Mouse (Mus musculus) gastrocnemius, adult 8-10 months (tissue): ENCODE data around the gene Gria1. TPM values are rescaled to one million over a fixed set of nuclear protein-coding genes. Genes with fewer than 3 reads are reported as not detected.

ENCODE experiments used
- DNase-seq, 2 experiments: peaks; one replicate each; pipeline ENCODE4 v3.0.0; 2022; ENCODE audit warnings: low spot score in 2 of 2
- total RNA-seq, 4 experiments: library from RNA; stranded (reverse); gene quantifications; 2 replicates each; pipeline ENCODE4 v1.2.4; 2022

Gria1 gene
- total RNA-seq, 4 experiments from 2014 or later = 0.05 to 0.13 (median 0.09) TPM

DNA sequence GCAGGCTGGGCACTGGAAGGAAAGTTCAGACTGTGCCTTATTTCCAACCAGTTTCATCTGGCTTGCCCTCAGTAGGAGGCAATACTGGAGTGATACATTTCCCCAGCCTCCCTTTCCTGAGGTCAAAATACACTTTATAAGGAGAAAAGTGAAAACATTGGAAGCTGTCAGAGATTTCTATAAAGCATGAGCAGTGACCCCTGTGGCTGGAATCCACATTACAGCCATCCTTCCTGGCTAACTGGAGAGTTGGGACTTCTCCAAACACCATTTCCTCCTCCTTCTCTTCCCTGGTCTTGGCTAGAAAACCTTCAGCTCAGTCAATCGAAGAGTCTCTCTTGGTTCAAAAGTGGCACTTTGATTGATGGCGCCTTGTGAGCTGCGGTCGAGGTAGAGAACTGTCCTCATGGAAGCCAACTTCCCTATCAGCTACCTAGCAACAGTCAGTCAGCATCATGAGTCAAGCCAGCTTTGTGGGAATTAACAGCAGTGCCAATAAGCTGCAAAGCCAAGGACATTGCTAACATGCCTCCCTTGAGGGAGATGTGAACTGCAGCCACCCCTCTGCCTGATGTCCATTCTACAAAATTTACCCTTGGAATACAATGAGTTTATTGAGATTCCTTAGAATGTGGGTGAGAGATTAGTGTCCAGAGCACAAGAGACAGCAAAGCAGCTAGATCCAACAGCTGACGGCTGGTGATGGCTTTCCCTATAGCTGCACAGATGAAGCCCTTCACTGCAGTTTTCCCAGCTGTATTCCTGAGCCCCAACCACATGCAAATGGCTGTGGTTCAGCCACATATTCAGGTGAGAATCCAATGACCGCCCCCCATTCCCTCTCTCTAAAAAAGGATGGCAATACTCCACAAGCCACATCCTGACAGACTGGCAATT is 40.7 kb downstream of the Gria1 start:
- DNase-seq = no peak

- no peak for DNase-seq
Measured at GRCm38 (mm10) chr11:57062441-57062840, 51.3 kb downstream of the Gria1 start.

DNA sequence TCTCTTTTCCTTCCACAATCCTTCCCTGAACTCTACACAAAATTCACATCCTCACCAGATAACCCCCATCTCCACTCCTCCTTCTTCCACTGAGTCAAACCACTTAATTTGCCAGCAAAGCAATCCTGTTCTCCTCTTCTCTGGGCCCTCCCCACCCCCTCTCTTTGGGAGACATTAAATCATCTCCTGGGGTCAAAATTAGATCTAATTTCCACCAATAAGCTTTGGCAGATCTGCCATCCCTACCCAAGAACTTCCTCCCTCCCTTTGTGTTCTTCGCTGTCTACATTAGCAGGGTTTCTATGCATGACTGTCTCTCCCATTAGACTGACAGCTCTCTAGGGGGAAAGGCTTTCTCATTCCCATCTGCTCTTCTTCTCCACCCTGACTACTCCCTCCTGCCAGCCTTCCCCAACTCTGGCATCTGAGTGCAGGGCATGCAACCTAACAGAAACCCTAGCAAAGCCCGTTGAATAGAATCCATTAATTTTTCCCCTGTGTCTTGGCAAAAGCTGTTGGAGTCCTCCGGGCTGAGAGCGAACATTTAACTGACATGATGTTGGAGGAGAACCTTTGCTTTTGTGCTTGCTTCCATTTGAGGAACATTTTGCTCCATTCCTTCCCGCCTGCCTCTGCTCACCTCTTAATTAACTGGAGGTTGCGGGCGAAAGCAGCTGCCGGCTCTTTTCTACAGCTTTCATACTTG is 59.2 kb downstream of the Gria1 start:
- DNase-seq = no peak

GRCm38 (mm10) chr11:57072171-57072570 is 61.0 kb downstream of the Gria1 start:
- no peak for DNase-seq

DNA sequence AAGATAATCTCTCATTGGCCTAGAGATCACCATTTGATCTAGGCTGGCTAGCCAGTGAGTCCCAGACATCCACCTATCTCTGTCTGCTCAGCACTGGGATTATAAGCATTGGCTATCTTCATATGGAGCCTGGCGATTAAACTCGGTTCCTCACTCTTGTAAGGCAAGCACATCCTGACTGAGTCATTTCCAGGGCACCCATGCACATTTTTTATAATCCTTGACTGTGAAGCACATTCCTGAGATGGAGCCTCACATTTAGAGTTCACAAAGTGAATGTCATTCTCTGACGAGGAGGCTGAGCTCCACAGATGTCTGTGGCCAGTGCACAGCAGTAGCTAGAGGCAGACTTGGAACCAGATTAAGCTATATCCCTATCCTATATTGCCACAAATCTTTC is 68.2 kb downstream of the Gria1 start:
- no peak for DNase-seq

DNA sequence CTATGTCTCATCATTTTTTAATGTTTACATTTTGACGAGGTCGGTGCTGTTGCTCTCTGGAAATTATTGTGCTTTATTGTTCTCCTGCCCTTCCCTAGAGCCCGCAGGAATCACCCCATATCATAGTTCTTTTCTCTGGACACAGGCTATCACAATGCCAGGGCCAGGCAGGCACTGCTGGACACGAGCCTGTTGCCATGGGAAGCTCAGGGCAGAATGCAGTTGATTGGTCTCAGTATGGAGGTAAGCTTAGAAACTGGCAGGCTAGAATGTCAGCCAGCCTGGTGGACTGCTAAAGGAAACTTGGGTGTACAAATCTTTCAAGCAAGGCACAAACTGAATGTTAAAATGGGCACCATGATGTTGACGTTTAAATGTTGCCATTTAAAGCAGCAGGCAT is 78.3 kb downstream of the Gria1 start:
- no peak for DNase-seq

- DNase-seq = no peak
Measured at GRCm38 (mm10) chr11:57090705-57091104, 79.5 kb downstream of the Gria1 start.

- DNase-seq = no peak
Measured at GRCm38 (mm10) chr11:57091276-57091914, 80.2 kb downstream of the Gria1 start.

DNA sequence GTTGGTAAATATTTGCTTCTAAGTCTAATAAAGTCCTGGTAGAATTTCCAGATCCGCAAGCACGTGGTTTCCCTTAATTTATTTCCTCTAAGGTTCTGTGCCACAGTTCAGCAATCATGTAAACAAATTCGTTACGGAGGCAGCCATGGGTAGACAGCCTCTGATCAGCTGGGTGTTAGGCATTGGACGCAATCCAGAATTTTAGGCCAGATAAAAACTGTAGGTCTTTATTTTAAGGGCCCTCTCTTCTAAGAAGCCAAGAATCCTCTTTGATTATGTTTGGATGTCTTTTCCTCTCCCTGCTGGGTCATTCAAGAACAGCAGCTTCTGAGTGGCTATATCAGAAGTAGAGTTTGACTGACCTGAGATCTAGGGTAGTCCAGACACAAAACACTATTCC is 89.3 kb downstream of the Gria1 start:
- no peak for DNase-seq

DNA sequence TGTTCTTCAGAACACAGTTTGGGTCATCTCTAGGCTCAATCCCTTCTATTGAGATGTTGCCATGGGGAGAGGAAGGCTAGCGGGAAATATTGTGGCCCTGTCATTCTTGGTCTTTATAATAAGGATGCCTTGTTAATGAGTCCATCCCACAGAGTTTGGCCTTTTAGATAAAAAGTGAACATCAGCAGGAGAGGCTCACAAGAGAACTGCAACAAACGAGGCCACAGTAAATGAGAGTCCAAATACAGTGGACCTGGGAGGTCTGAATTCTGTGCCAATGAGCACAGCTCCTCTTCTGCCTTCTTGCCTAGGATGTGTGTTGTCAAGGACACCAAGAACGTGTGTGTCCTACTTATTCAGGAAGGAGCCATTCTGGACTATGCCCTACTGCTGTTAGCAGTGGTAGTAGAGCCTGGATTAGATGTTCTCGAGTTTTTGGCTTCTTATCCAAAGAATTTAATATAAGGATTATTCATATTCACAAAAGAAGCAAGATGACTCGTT is 92.6 kb downstream of the Gria1 start:
- DNase-seq = no peak

DNA sequence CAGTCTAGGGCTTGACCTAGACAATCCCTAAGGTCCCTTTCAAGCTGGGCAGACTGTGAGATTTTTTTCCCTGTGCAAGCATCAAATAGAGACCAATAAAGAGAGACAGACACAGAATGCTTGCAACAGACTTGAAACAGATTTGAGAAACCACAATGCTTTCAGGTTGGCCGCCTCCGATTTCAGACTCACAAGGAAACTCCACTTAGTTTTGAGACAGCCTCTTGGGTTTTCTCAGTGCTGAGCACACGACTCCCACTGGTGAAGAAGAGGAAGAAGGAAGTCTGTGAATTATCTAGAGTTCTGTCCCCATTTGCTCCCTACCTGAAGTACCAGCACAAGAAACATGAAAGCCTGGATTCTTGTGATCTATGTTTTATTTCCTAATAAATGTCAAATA is 94.5 kb downstream of the Gria1 start:
- no peak for DNase-seq

GRCm38 (mm10) chr11:57112386-57112785 is 101.2 kb downstream of the Gria1 start:
- DNase-seq = no peak

DNA sequence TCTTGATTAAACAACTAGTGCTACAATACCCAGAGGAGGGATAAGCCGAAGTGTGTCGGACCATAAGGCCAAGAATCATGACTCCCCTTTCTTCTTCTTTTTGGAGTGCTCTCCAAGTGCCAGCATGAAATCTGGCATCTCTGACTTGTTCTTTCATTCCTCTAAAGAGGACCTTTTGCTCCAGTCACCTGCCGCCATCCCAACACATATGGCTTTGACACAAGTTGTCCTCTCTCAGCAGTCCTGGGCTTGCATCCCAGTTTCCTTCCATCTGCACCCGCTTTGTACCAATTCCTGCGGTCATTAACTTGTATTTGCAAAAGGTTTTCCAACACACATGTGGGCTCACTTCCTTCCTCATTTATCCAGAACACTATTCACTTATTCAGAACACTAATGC is 103.2 kb downstream of the Gria1 start:
- no peak for DNase-seq

DNA sequence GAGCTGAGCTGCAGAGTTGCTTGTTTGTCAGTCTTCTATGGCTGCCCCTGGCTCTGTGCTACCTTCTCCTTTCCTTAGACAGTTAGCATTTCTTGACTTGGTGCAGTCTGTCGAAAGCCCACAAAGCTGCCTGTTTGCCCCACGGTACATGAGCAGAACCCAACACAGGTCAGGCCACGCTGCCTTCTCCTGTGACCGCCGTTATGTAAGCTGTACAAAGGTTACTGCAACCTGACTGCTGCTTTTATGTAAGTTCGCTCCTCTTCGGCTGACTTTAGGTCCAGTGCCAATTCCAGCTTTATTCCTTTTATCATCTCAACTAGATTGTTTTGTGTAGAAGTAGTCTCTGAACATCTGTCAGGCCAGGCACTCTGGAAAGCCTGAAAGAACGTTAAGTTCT is 115.9 kb downstream of the Gria1 start:
- DNase-seq = no peak

DNA sequence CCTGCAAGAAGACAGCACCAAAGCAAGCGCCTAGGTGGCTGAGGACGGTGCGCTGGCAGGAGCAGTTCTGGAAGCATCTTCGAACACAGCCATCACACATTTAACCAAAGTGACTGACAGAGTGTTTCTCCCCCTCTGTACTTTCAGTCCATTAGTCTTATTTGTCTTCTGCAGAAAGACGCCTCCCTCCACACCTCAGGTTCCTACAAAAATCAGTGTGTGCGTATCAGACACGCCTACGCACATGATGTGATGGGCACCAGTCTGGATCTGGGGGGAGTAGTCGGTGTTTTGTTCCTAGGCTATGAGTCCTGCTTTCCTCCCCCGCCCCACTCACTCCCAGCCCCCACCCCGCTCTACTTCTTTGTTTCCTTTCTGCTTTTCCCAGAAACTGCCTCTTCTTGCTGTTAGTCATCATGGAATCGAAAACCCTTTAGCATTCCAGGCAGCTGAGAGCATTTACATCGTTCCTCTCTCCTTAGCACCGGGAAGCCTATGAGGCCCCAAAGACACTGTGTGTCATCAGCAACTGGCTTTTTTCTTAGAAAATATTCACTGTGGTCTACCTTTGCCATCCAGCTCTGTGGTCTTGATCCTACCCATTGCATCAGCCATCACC is 129.1 kb downstream of the Gria1 start:
- no peak for DNase-seq

DNA sequence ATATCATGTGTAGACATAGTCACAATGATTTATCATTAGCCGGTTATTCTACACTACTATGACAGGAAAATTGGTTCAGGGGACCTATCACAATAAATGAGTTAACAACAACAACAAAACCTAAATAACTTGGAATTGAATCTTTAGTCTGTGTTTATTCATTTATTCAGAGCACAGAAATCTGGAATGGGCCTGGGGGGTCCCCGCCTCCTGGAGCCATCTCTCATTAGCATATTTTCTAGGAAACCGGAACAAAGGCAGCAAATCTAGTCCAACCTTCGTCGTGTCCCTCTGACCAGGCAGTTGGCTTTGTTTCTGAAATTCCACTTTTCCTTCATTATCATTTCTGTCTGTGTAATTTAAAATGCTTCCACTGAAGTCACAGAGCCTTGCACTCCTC is 132.5 kb downstream of the Gria1 start:
- DNase-seq = no peak

DNA sequence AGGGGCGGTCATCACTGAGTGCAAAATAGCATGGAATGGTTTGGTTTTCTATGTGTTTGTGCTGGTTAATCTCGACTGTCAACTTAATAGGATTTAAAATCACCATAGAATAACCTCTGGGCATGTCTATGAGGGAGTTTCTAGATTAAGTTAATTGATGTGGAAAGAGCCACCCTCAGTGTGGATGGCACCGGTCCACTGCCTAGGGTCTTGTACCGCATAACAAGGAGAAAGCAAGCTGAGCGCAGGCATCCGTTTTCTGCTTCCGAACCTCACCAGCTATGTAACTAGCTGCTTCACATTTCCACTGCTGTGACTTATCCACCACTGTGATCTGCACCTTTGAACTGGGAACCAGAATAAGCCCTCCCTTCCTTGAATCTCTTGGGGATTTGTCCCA is 134.0 kb downstream of the Gria1 start:
- DNase-seq = no peak

DNA sequence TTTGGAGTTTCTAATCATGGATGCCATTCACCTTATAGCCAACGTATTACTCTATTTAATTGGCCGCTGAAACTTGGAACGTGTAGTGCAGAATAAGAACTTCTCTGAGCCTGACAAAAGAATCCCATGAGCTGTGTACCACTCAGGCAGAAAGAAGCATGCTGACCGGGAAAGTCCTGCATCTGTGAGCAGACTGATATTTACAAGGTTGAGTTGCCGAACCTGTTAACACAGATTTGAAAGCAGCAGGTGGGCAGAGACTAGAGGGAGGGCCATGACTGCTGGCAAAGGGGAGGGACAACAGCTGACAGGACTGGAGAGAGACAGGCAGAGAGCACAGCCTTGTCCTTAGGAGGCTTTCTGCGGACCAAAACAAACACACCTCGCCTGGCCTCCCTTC is 134.5 kb downstream of the Gria1 start:
- no peak for DNase-seq

GRCm38 (mm10) chr11:57151674-57152073 is 140.5 kb downstream of the Gria1 start:
- no peak for DNase-seq

DNA sequence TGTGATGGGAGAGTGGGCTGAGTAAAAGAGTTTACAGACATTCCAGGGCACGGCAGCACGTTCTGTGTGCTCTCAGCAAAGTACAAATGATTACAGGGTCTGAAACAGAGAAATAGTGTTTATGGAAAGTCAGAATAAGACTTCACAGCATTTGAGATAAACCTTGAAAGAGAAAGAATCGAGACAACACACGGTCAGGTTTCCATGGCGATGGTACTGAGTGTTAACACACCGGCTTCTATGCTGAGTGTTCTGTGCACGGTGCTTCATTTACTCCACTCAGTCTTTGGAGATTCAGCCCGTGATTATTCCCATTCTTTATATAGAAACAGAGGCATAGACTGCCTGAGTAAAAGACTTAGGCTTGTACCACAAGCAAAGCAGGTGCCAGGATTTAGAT is 143.8 kb downstream of the Gria1 start:
- DNase-seq = no peak

GRCm38 (mm10) chr11:57159412-57159811 is 148.2 kb downstream of the Gria1 start:
- DNase-seq = no peak

DNA sequence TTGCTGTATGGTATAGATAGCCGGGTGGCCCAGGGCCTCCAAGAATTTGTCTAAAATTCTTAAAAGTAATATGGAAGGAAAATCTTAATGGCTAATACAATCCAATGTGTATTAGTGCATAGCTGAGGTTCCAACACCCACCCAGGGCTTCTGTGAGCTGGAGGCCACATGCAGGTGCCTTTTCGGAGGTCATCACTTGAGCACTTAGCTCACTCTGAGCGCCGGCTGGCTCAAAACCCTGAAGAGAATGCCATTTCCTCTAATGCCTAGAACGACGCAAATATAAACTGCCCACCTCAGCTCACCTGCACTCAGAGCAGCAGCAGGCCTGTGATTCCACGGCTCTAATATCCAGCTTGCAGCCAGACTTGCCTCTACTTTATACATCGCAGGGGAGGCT is 148.9 kb downstream of the Gria1 start:
- no peak for DNase-seq
